Mouse (Mus musculus): ENCODE results near the gene Ankdd1a. TPM values are rescaled to one million over a fixed set of nuclear protein-coding genes. Genes with fewer than 3 reads are reported as not detected.

The Ankdd1a gene
- polyA plus RNA-seq, 1 experiment from 2014 or later: 0.19 TPM

GRCm38 (mm10) chr9:65537901-65538630 lies 18.1 kb upstream of the Ankdd1a start:
- Histone ChIP-seq H3K27me3 (ENCODE audit: control insufficient read depth, insufficient read depth, low read length) (no peaks in the 10 kb centered on the region), H3K9me3 (replicated peaks; ENCODE audit: control insufficient read depth, low read length) (no peaks in the 10 kb centered on the region), H3K4me3 (replicated peaks; ENCODE audit: low read length) (no peak overlapping the region), H3K36me3 (ENCODE audit: control insufficient read depth, insufficient read depth, low read length) (no peaks in the 10 kb centered on the region), H3K4me1 (ENCODE audit: control insufficient read depth, insufficient read depth, low read length) (peaks cover 7% of the 10 kb centered on the region; the same call in 1 of the 2 replicates), H3K27ac (ENCODE audit: low read length) (no peak overlapping the region), H3K9ac (ENCODE audit: low read length) (no peak overlapping the region), H3K4me2 (ENCODE audit: low read depth, low read length) (no peak overlapping the region)
- 93% methylated on average over 8 of the region's 8 CpGs for WGBS
- no peak for ATAC-seq (ENCODE audit: insufficient read depth, low FRiP score)

DNA sequence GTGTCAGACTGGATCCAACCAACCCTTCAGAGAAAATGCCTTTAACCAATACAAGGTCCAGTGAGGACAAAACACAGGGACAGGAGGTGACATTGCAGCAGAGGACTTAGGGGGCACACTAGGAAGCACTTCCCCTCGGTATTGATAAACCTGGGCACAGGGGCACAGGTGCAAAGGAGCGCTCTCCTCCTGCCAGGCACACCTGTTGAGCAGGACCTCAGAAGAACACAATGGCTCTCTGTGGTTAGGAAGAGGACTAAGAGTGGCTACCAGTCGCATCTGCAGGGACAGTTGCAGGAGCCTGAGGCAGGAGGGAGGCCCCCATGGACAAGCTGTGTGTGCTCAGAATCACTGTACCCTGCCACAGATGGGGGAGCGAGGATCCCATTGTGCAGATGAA lies 16.5 kb upstream of the Ankdd1a start:
- Histone ChIP-seq H3K27me3 (ENCODE audit: control insufficient read depth, insufficient read depth, low read length) (no peaks in the 10 kb centered on the region), H3K27ac (ENCODE audit: low read length) (no peak overlapping the region), H3K4me2 (ENCODE audit: low read depth, low read length) (no peak overlapping the region), H3K4me3 (replicated peaks; ENCODE audit: low read length) (no peak overlapping the region), H3K9ac (ENCODE audit: low read length) (no peak overlapping the region), H3K9me3 (replicated peaks; ENCODE audit: control insufficient read depth, low read length) (no peaks in the 10 kb centered on the region), H3K36me3 (ENCODE audit: control insufficient read depth, insufficient read depth, low read length) (no peaks in the 10 kb centered on the region), H3K4me1 (ENCODE audit: control insufficient read depth, insufficient read depth, low read length) (peaks cover 2% of the 10 kb centered on the region; the same call in 1 of the 2 replicates)
- no peak for ATAC-seq (ENCODE audit: insufficient read depth, low FRiP score)
- WGBS: 71% methylated on average over 4 of the region's 4 CpGs

GRCm38 (mm10) chr9:65535789-65536469 lies 15.9 kb upstream of the Ankdd1a start:
- H3K9me3 ChIP-seq (replicated peaks; ENCODE audit: control insufficient read depth, low read length): no peaks in the 10 kb centered on the region
- no peaks in the 10 kb centered on the region for H3K36me3 ChIP-seq (ENCODE audit: control insufficient read depth, insufficient read depth, low read length)
- 83% methylated on average over 10 of the region's 11 CpGs for whole genome bisulfite sequencing
- H3K9ac ChIP-seq (ENCODE audit: low read length): no peak overlapping the region
- H3K27me3 ChIP-seq (ENCODE audit: control insufficient read depth, insufficient read depth, low read length): no peaks in the 10 kb centered on the region
- H3K4me3 ChIP-seq (replicated peaks; ENCODE audit: low read length): no peak overlapping the region
- no peak for ATAC-seq (ENCODE audit: insufficient read depth, low FRiP score)
- H3K27ac ChIP-seq (ENCODE audit: low read length): no peak overlapping the region
- H3K4me1 ChIP-seq (ENCODE audit: control insufficient read depth, insufficient read depth, low read length): no peaks in the 10 kb centered on the region
- H3K4me2 ChIP-seq (ENCODE audit: low read depth, low read length): no peak overlapping the region

GRCm38 (mm10) chr9:65535191-65535722 lies 15.3 kb upstream of the Ankdd1a start:
- ATAC-seq (ENCODE audit: insufficient read depth, low FRiP score): no peak

GRCm38 (mm10) chr9:65534111-65534510 lies 14.1 kb upstream of the Ankdd1a start:
- ATAC-seq (ENCODE audit: insufficient read depth, low FRiP score): no peak
- Histone ChIP-seq H3K27ac (ENCODE audit: low read length) (no peak overlapping the region), H3K4me1 (ENCODE audit: control insufficient read depth, insufficient read depth, low read length) (no peaks in the 10 kb centered on the region), H3K27me3 (ENCODE audit: control insufficient read depth, insufficient read depth, low read length) (no peaks in the 10 kb centered on the region), H3K36me3 (ENCODE audit: control insufficient read depth, insufficient read depth, low read length) (no peaks in the 10 kb centered on the region), H3K4me2 (ENCODE audit: low read depth, low read length) (no peak overlapping the region), H3K9me3 (replicated peaks; ENCODE audit: control insufficient read depth, low read length) (no peaks in the 10 kb centered on the region), H3K4me3 (replicated peaks; ENCODE audit: low read length) (no peak overlapping the region), H3K9ac (ENCODE audit: low read length) (no peak overlapping the region)
- 87% methylated on average over 3 of the region's 3 CpGs for WGBS

More at GRCm38 (mm10) chr9:65535191-65535722, 15.3 kb upstream of the Ankdd1a start:
- WGBS: 61% methylated on average over 3 of the region's 3 CpGs
- Histone ChIP-seq H3K27ac (ENCODE audit: low read length) (no peak overlapping the region), H3K4me3 (replicated peaks; ENCODE audit: low read length) (no peak overlapping the region), H3K27me3 (ENCODE audit: control insufficient read depth, insufficient read depth, low read length) (no peaks in the 10 kb centered on the region), H3K9ac (ENCODE audit: low read length) (no peak overlapping the region), H3K36me3 (ENCODE audit: control insufficient read depth, insufficient read depth, low read length) (no peaks in the 10 kb centered on the region), H3K4me2 (ENCODE audit: low read depth, low read length) (no peak overlapping the region), H3K9me3 (replicated peaks; ENCODE audit: control insufficient read depth, low read length) (no peaks in the 10 kb centered on the region), H3K4me1 (ENCODE audit: control insufficient read depth, insufficient read depth, low read length) (no peaks in the 10 kb centered on the region)

DNA sequence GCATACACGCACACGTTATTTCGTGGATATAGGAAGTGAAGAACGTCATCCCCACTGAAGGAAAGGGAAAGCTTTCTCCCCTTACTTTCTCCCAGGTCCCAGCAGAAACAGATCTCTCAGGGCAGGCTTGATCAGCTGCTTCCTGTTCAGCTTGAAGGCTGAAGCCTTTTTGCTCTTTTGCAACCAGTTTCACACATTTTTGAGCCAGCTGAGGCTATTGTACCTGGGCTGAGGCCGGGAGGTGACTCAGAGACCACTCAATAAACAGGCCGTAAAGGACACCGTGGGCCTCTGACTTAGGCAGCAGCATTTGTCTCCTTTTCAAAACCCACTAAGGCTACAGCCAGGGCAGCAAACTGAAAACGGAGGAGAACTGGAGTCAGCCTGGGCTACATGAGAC lies 13.0 kb upstream of the Ankdd1a start:
- Histone ChIP-seq H3K9ac (ENCODE audit: low read length) (no peak overlapping the region), H3K27me3 (ENCODE audit: control insufficient read depth, insufficient read depth, low read length) (no peaks in the 10 kb centered on the region), H3K4me2 (ENCODE audit: low read depth, low read length) (no peak overlapping the region), H3K36me3 (ENCODE audit: control insufficient read depth, insufficient read depth, low read length) (no peaks in the 10 kb centered on the region), H3K9me3 (replicated peaks; ENCODE audit: control insufficient read depth, low read length) (no peaks in the 10 kb centered on the region), H3K27ac (ENCODE audit: low read length) (no peak overlapping the region), H3K4me3 (replicated peaks; ENCODE audit: low read length) (no peak overlapping the region), H3K4me1 (ENCODE audit: control insufficient read depth, insufficient read depth, low read length) (no peaks in the 10 kb centered on the region)
- WGBS: 63% methylated on average over 8 of the region's 8 CpGs
- no peak for ATAC-seq (ENCODE audit: insufficient read depth, low FRiP score)

- Histone ChIP-seq H3K9ac (ENCODE audit: low read length) (no peak overlapping the region), H3K4me2 (ENCODE audit: low read depth, low read length) (no peak overlapping the region), H3K27me3 (ENCODE audit: control insufficient read depth, insufficient read depth, low read length) (no peaks in the 10 kb centered on the region), H3K36me3 (ENCODE audit: control insufficient read depth, insufficient read depth, low read length) (no peaks in the 10 kb centered on the region), H3K27ac (ENCODE audit: low read length) (no peak overlapping the region), H3K9me3 (replicated peaks; ENCODE audit: control insufficient read depth, low read length) (no peaks in the 10 kb centered on the region), H3K4me1 (ENCODE audit: control insufficient read depth, insufficient read depth, low read length) (no peaks in the 10 kb centered on the region), H3K4me3 (replicated peaks; ENCODE audit: low read length) (no peak overlapping the region)
- 76% methylated on average over 5 of the region's 5 CpGs for WGBS
- no peak for ATAC-seq (ENCODE audit: insufficient read depth, low FRiP score)
These were observed 11.3 kb upstream of the Ankdd1a start for GRCm38 (mm10) chr9:65531283-65531682.

DNA sequence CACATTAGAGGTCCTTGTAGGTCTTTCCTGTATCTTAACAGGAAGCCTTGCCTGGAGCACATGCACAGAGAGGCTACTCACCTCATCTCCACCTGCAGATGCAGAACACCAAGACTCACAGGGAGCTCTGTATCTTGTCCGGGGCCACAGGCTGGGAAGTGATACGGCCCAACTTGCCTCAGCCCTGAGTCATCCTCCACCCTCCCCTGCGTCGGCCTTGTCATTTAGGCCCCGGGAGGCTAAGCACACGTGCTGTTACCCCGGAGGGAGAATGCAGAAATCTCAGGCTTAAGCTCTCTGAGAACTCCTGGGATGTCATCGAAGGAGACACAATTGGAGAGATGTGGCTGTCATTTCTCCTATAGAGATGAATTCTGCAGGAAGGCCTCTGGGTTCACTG lies 9.7 kb upstream of the Ankdd1a start:
- WGBS: 64% methylated on average over 8 of the region's 8 CpGs
- Histone ChIP-seq H3K27me3 (ENCODE audit: control insufficient read depth, insufficient read depth, low read length) (no peaks in the 10 kb centered on the region), H3K4me1 (ENCODE audit: control insufficient read depth, insufficient read depth, low read length) (no peaks in the 10 kb centered on the region), H3K36me3 (ENCODE audit: control insufficient read depth, insufficient read depth, low read length) (no peaks in the 10 kb centered on the region), H3K9me3 (replicated peaks; ENCODE audit: control insufficient read depth, low read length) (no peaks in the 10 kb centered on the region), H3K4me2 (ENCODE audit: low read depth, low read length) (no peak overlapping the region), H3K4me3 (replicated peaks; ENCODE audit: low read length) (no peak overlapping the region), H3K9ac (ENCODE audit: low read length) (no peak overlapping the region), H3K27ac (ENCODE audit: low read length) (no peak overlapping the region)
- ATAC-seq (ENCODE audit: insufficient read depth, low FRiP score): no peak

- WGBS: 61% methylated on average over 6 of the region's 6 CpGs
- Histone ChIP-seq H3K4me2 (ENCODE audit: low read depth, low read length) (no peak overlapping the region), H3K27ac (ENCODE audit: low read length) (no peak overlapping the region), H3K9ac (ENCODE audit: low read length) (no peak overlapping the region), H3K4me3 (replicated peaks; ENCODE audit: low read length) (no peak overlapping the region), H3K27me3 (ENCODE audit: control insufficient read depth, insufficient read depth, low read length) (no peaks in the 10 kb centered on the region), H3K4me1 (ENCODE audit: control insufficient read depth, insufficient read depth, low read length) (0 out of 2 replicates have a peak, but pooled peaks cover 3% of the 10 kb centered on the region), H3K36me3 (ENCODE audit: control insufficient read depth, insufficient read depth, low read length) (no peaks in the 10 kb centered on the region), H3K9me3 (replicated peaks; ENCODE audit: control insufficient read depth, low read length) (no peaks in the 10 kb centered on the region)
- ATAC-seq (ENCODE audit: insufficient read depth, low FRiP score): no peak
These were observed 8.5 kb upstream of the Ankdd1a start for GRCm38 (mm10) chr9:65528417-65529038.
